Mouse (Mus musculus) thymus, postnatal 4 days (tissue): ENCODE measurements around the gene Trpm3.

Experiments used
- DNase-seq: peaks from one replicate; pipeline ENCODE4 v3.0.0; 2021

The Trpm3 gene

GRCm38 (mm10) chr19:22138590-22139421, at the start of gene Trpm3:
Gene Trpm3 (plus strand): TSS chr19:22139046.
- peak; percentile 45 for DNase-seq

GRCm38 (mm10) chr19:22100582-22100981, 38.3 kb upstream of the Trpm3 start:
- DNase-seq: no peak

- no peak for DNase-seq
Measured at GRCm38 (mm10) chr19:22103865-22104264, 35.0 kb upstream of the Trpm3 start.

GRCm38 (mm10) chr19:22104848-22105484, 33.9 kb upstream of the Trpm3 start:
- DNase-seq: no peak

- DNase-seq: no peak
Measured at GRCm38 (mm10) chr19:22105648-22106047, 33.2 kb upstream of the Trpm3 start.

GRCm38 (mm10) chr19:22108893-22109463, 29.9 kb upstream of the Trpm3 start:
- no peak for DNase-seq

GRCm38 (mm10) chr19:22120976-22121375, 17.9 kb upstream of the Trpm3 start:
- no peak for DNase-seq

GRCm38 (mm10) chr19:22121631-22122030, 17.2 kb upstream of the Trpm3 start:
- no peak for DNase-seq

- no peak for DNase-seq
Measured at GRCm38 (mm10) chr19:22132626-22133025, 6.2 kb upstream of the Trpm3 start.

GRCm38 (mm10) chr19:22178549-22178948, 39.7 kb downstream of the Trpm3 start:
- DNase-seq: no peak

GRCm38 (mm10) chr19:22179017-22179416, 40.2 kb downstream of the Trpm3 start:
- DNase-seq: no peak

GRCm38 (mm10) chr19:22180136-22180535, 41.3 kb downstream of the Trpm3 start:
- DNase-seq: no peak

GRCm38 (mm10) chr19:22189716-22190115, 50.9 kb downstream of the Trpm3 start:
- no peak for DNase-seq

GRCm38 (mm10) chr19:22222520-22222919, 83.7 kb downstream of the Trpm3 start:
- DNase-seq: no peak

GRCm38 (mm10) chr19:22234187-22234586, 95.3 kb downstream of the Trpm3 start:
- DNase-seq: no peak

GRCm38 (mm10) chr19:22249076-22249475, 110.2 kb downstream of the Trpm3 start:
- no peak for DNase-seq

GRCm38 (mm10) chr19:22272916-22273315, 134.1 kb downstream of the Trpm3 start:
- DNase-seq: no peak

GRCm38 (mm10) chr19:22284651-22285050, 145.8 kb downstream of the Trpm3 start:
- DNase-seq: no peak

GRCm38 (mm10) chr19:22292671-22293070, 153.8 kb downstream of the Trpm3 start:
- DNase-seq: no peak

GRCm38 (mm10) chr19:22300906-22301305, 162.1 kb downstream of the Trpm3 start:
- no peak for DNase-seq

- DNase-seq: no peak
Measured at GRCm38 (mm10) chr19:22303021-22303951, 164.4 kb downstream of the Trpm3 start.

GRCm38 (mm10) chr19:22303952-22304655, 165.3 kb downstream of the Trpm3 start:
- DNase-seq: peak; percentile 73
